Mouse (Mus musculus): Measurements from ENCODE around the gene Nkain4. TPM values are rescaled to one million over a fixed set of nuclear protein-coding genes. Genes with fewer than 3 reads are reported as not detected.

The Nkain4 gene
- total and polyA plus RNA-seq, 3 experiments: not detected

DNA sequence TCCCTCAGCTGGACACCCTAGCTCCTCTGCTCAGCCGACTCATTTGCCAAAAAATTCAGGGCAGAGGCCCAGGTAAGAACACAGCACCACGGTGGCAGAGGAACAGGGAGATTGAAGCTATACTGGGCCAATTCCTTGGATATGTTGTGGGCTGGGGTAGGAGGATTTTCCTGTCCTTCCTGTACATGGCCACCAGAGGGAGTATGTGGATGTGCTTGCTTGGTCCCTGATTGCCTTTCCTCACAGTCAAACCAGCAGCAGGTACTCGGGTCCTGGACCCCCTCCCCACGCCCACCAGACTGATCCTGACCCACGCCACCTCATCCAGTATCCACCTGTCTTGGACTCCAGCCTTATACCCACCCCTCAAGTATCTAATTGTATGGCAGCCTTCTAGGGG lies 41.9 kb upstream of the Nkain4 start:
- Histone ChIP-seq H3K36me3 (ENCODE audit: control insufficient read depth in 1 of 2, insufficient read depth in 2 of 2, low read length in 2 of 2) (no peaks in the 10 kb centered on the region), H3K9me3 (replicated peaks; ENCODE audit: insufficient read depth, low read length) (no peaks in the 10 kb centered on the region), H3K4me1 (ENCODE audit: control insufficient read depth in 1 of 2, insufficient read depth in 2 of 2, low read length in 2 of 2) (no peaks in the 10 kb centered on the region), H3K27me3 (ENCODE audit: control insufficient read depth in 1 of 2, insufficient read depth in 2 of 2, low read length in 2 of 2) (no peaks in the 10 kb centered on the region), H3K4me3 (ENCODE audit: control insufficient read depth in 1 of 2, insufficient read depth in 1 of 2, low read depth in 2 of 2, low read length in 2 of 2) (no peak overlapping the region), H3K79me2 (ENCODE audit: control insufficient read depth, insufficient read depth, low read length, poor library complexity) (no peaks in the 10 kb centered on the region), H3K9ac (ENCODE audit: control insufficient read depth, low read depth, low read length, poor library complexity, severe bottlenecking) (no peak overlapping the region), H3K27ac (ENCODE audit: control insufficient read depth, low read depth, low read length) (no peak overlapping the region)
- TF ChIP-seq RAD21 (IDR thresholded peaks at IDR 0.05; ENCODE audit: low read depth, low read length): peak; percentile 61
- TF ChIP-seq SMC3 (IDR thresholded peaks at IDR 0.05; ENCODE audit: low read depth, low read length): peak; percentile 88
- TF ChIP-seq MAZ (IDR thresholded peaks at IDR 0.05; ENCODE audit: low read depth, low read length): no peak
- no peak for TF ChIP-seq MYB (IDR thresholded peaks at IDR 0.05; ENCODE audit: low read depth, low read length)
- peak; percentile 43 for TF ChIP-seq ZC3H11A (IDR thresholded peaks at IDR 0.05; ENCODE audit: low read depth, low read length)
- TF ChIP-seq CTCF (IDR thresholded peaks at IDR 0.05 in 2 of 3, conservative IDR thresholded peaks at IDR 0.05 in 1 of 3; ENCODE audit: control insufficient read depth in 1 of 3, insufficient read depth in 1 of 3, low read depth in 2 of 3, low read length in 3 of 3, poor library complexity in 1 of 3, severe bottlenecking in 1 of 3): peak; percentile 73 to 88 (median 80)
- peak; percentile 51 for DNase-seq (ENCODE audit: low read depth, low spot score)

DNA sequence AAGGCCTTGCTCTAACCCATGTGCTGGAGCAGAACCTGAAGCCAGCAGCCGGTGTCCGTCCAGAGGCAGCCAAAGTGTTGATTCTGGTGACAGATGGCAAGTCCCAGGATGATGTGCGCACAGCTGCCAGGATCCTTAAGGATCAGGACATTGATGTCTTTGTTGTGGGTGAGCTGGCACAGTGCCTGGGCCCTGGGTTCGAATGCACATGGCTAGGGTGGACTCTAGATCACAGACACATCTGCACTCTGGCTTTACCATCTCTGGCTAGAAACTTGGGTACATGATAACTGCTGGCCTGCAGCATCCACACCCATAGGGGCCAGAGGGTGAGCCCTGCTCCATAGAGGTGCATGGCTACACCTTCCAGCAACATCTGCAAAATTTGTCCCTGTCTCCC lies 41.0 kb upstream of the Nkain4 start:
- Histone ChIP-seq H3K27ac (ENCODE audit: control insufficient read depth, low read depth, low read length) (no peak overlapping the region), H3K36me3 (ENCODE audit: control insufficient read depth in 1 of 2, insufficient read depth in 2 of 2, low read length in 2 of 2) (no peaks in the 10 kb centered on the region), H3K4me3 (ENCODE audit: control insufficient read depth in 1 of 2, insufficient read depth in 1 of 2, low read depth in 2 of 2, low read length in 2 of 2) (no peak overlapping the region), H3K27me3 (ENCODE audit: control insufficient read depth in 1 of 2, insufficient read depth in 2 of 2, low read length in 2 of 2) (peaks cover 0 to under 1% of the 10 kb centered on the region in 2 experiments; a peak in 1 of 4 replicates), H3K79me2 (ENCODE audit: control insufficient read depth, insufficient read depth, low read length, poor library complexity) (no peaks in the 10 kb centered on the region), H3K9me3 (replicated peaks; ENCODE audit: insufficient read depth, low read length) (no peaks in the 10 kb centered on the region), H3K4me1 (ENCODE audit: control insufficient read depth in 1 of 2, insufficient read depth in 2 of 2, low read length in 2 of 2) (no peaks in the 10 kb centered on the region), H3K9ac (ENCODE audit: control insufficient read depth, low read depth, low read length, poor library complexity, severe bottlenecking) (no peak overlapping the region)
- no peak for DNase-seq (ENCODE audit: low read depth, low spot score)
- TF ChIP-seq CTCF (IDR thresholded peaks at IDR 0.05 in 2 of 3, conservative IDR thresholded peaks at IDR 0.05 in 1 of 3; ENCODE audit: control insufficient read depth in 1 of 3, insufficient read depth in 1 of 3, low read depth in 2 of 3, low read length in 3 of 3, poor library complexity in 1 of 3, severe bottlenecking in 1 of 3): no peak
- TF ChIP-seq TCF12 (IDR thresholded peaks at IDR 0.05; ENCODE audit: low read depth, low read length): no peak
- TF ChIP-seq MEF2A (IDR thresholded peaks at IDR 0.05; ENCODE audit: extremely low read depth, insufficient replicate concordance, low read depth, low read length, poor library complexity, severe bottlenecking): no peak
- no peak for TF ChIP-seq UBTF (IDR thresholded peaks at IDR 0.05; ENCODE audit: borderline replicate concordance, insufficient read depth, low read depth, low read length)
- TF ChIP-seq MXI1 (IDR thresholded peaks at IDR 0.05; ENCODE audit: low read depth, low read length): no peak
- no peak for TF ChIP-seq GATA1 (IDR thresholded peaks at IDR 0.05; ENCODE audit: low read depth, low read length)
- no peak for TF ChIP-seq RCOR1 (IDR thresholded peaks at IDR 0.05; ENCODE audit: low read depth, low read length)
- TF ChIP-seq MAFK (IDR thresholded peaks at IDR 0.05; ENCODE audit: borderline replicate concordance, low read depth, low read length): no peak
- no peak for TF ChIP-seq ELF1 (IDR thresholded peaks at IDR 0.05; ENCODE audit: low read depth, low read length)

GRCm38 (mm10) chr2:180994360-180994759 lies 39.9 kb upstream of the Nkain4 start:
- H3K27ac ChIP-seq (ENCODE audit: control insufficient read depth, low read depth, low read length): no peak overlapping the region
- no peaks in the 10 kb centered on the region for H3K36me3 ChIP-seq (ENCODE audit: control insufficient read depth in 1 of 2, insufficient read depth in 2 of 2, low read length in 2 of 2)
- no peak overlapping the region for H3K9ac ChIP-seq (ENCODE audit: control insufficient read depth, low read depth, low read length, poor library complexity, severe bottlenecking)
- H3K9me3 ChIP-seq (replicated peaks; ENCODE audit: insufficient read depth, low read length): no peaks in the 10 kb centered on the region
- DNase-seq (ENCODE audit: low read depth, low spot score): no peak
- H3K27me3 ChIP-seq (ENCODE audit: control insufficient read depth in 1 of 2, insufficient read depth in 2 of 2, low read length in 2 of 2): peaks cover 0 to 2% of the 10 kb centered on the region in 2 experiments; a peak in 1 of 4 replicates
- TF ChIP-seq SIN3A (IDR thresholded peaks at IDR 0.05; ENCODE audit: low read length) (no peak), RCOR1 (IDR thresholded peaks at IDR 0.05; ENCODE audit: low read depth, low read length) (no peak), HCFC1 (IDR thresholded peaks at IDR 0.05; ENCODE audit: low read depth, low read length) (no peak), CTCF (IDR thresholded peaks at IDR 0.05 in 2 of 3, conservative IDR thresholded peaks at IDR 0.05 in 1 of 3; ENCODE audit: control insufficient read depth in 1 of 3, insufficient read depth in 1 of 3, low read depth in 2 of 3, low read length in 3 of 3, poor library complexity in 1 of 3, severe bottlenecking in 1 of 3) (no peak), KAT2A (conservative IDR thresholded peaks at IDR 0.05; ENCODE audit: low read depth, low read length) (no peak), USF2 (IDR thresholded peaks at IDR 0.05; ENCODE audit: borderline replicate concordance in 1 of 2, insufficient read depth in 1 of 2, low read depth in 1 of 2, low read length in 2 of 2) (no peak), GABPA (IDR thresholded peaks at IDR 0.05; ENCODE audit: low read depth, low read length) (no peak), ZC3H11A (IDR thresholded peaks at IDR 0.05; ENCODE audit: low read depth, low read length) (no peak), ZNF384 (IDR thresholded peaks at IDR 0.05; ENCODE audit: low read depth, low read length) (no peak)
- H3K79me2 ChIP-seq (ENCODE audit: control insufficient read depth, insufficient read depth, low read length, poor library complexity): no peaks in the 10 kb centered on the region
- no peaks in the 10 kb centered on the region for H3K4me1 ChIP-seq (ENCODE audit: control insufficient read depth in 1 of 2, insufficient read depth in 2 of 2, low read length in 2 of 2)
- no peak overlapping the region for H3K4me3 ChIP-seq (ENCODE audit: control insufficient read depth in 1 of 2, insufficient read depth in 1 of 2, low read depth in 2 of 2, low read length in 2 of 2)

All from MEL (cell line).